Mouse (Mus musculus) bone marrow macrophage, adult 2 months (primary cell): ENCODE measurements around the gene Cct5. TPM values are rescaled to one million over a fixed set of nuclear protein-coding genes. Genes with fewer than 3 reads are reported as not detected.

Source experiments
- H3K27ac ChIP-seq: 2 replicates; pipeline ENCODE4 v1.5.1; 2012; ENCODE audit warnings: low read depth, low read length; ENCODE audit not compliant: insufficient read depth
- H3K4me1 ChIP-seq: 2 replicates; pipeline ENCODE4 v1.6.1; 2012; ENCODE audit warnings: low read length; ENCODE audit not compliant: control insufficient read depth, insufficient read depth
- H3K4me3 ChIP-seq: 2 replicates; pipeline ENCODE4 v1.5.1; 2012; ENCODE audit warnings: mild to moderate bottlenecking, low read length, moderate library complexity; ENCODE audit not compliant: insufficient read depth
- CTCF ChIP-seq: IDR thresholded peaks from 2 replicates; pipeline ENCODE4 v1.5.1; 2012; ENCODE audit warnings: low read depth, mild to moderate bottlenecking, low read length, moderate library complexity
- POLR2A ChIP-seq: IDR thresholded peaks from 2 replicates; pipeline ENCODE4 v1.6.1; 2012; ENCODE audit warnings: mild to moderate bottlenecking, low read depth, low read length, borderline replicate concordance
- polyA plus RNA-seq: library from polyadenylated mRNA; stranded (reverse); fragments of >200 nt; gene quantifications from 2 replicates; pipeline ENCODE4 v1.2.4, GENCODE M21; 2012; ENCODE audit not compliant: missing spikeins, insufficient read depth, insufficient read length

Cct5 gene
- polyA plus RNA-seq, 1 experiment: 148 TPM

GRCm38 (mm10) chr15:31602426-31602825 lies 822 bp upstream of the Cct5 start:
- Histone ChIP-seq H3K4me3 (peak overlapping the region; percentile 71), H3K27ac (peak overlapping the region; percentile 19), H3K4me1 (peaks cover 22% of the 10 kb centered on the region)
- TF ChIP-seq CTCF: no peak
- TF ChIP-seq POLR2A: no peak

GRCm38 (mm10) chr15:31601279-31601645 lies 342 bp downstream of the Cct5 start:
- peak overlapping the region; percentile 71 for H3K4me3 ChIP-seq
- H3K27ac ChIP-seq: peak overlapping the region; percentile 52
- peaks cover 22% of the 10 kb centered on the region for H3K4me1 ChIP-seq
- TF ChIP-seq CTCF (no peak), POLR2A (no peak)

- TF ChIP-seq CTCF: no peak
- TF ChIP-seq POLR2A: no peak
Observed at GRCm38 (mm10) chr15:31599834-31600233, 1.8 kb downstream of the Cct5 start.

GRCm38 (mm10) chr15:31595651-31596050 lies 6.0 kb downstream of the Cct5 start:
- Histone ChIP-seq H3K27ac (no peak overlapping the region), H3K4me3 (no peak overlapping the region), H3K4me1 (peaks cover 17% of the 10 kb centered on the region)
- TF ChIP-seq CTCF (no peak), POLR2A (no peak)

More at GRCm38 (mm10) chr15:31599834-31600233, 1.8 kb downstream of the Cct5 start:
- H3K27ac ChIP-seq: no peak overlapping the region
- peak overlapping the region; percentile 71 for H3K4me3 ChIP-seq
- peaks cover 22% of the 10 kb centered on the region for H3K4me1 ChIP-seq

- Histone ChIP-seq H3K27ac (no peak overlapping the region), H3K4me3 (no peak overlapping the region), H3K4me1 (peaks cover 9% of the 10 kb centered on the region)
- no peak for TF ChIP-seq CTCF
- TF ChIP-seq POLR2A: no peak
Observed at GRCm38 (mm10) chr15:31594260-31594659, 7.3 kb downstream of the Cct5 start.

GRCm38 (mm10) chr15:31592531-31592930 lies 9.1 kb downstream of the Cct5 start:
- Histone ChIP-seq H3K4me1 (no peaks in the 10 kb centered on the region), H3K4me3 (no peak overlapping the region), H3K27ac (no peak overlapping the region)
- TF ChIP-seq CTCF (no peak), POLR2A (no peak)

GRCm38 (mm10) chr15:31590176-31590575 lies 11.4 kb downstream of the Cct5 start:
- H3K4me3 ChIP-seq: no peak overlapping the region
- TF ChIP-seq POLR2A: no peak
- TF ChIP-seq CTCF: no peak
- no peaks in the 10 kb centered on the region for H3K4me1 ChIP-seq
- no peak overlapping the region for H3K27ac ChIP-seq

GRCm38 (mm10) chr15:31588989-31589640 lies 12.5 kb downstream of the Cct5 start:
- no peak overlapping the region for H3K4me3 ChIP-seq
- TF ChIP-seq CTCF (no peak), POLR2A (no peak)

GRCm38 (mm10) chr15:31587789-31588188 lies 13.8 kb downstream of the Cct5 start:
- no peak for TF ChIP-seq CTCF

More at GRCm38 (mm10) chr15:31588989-31589640, 12.5 kb downstream of the Cct5 start:
- Histone ChIP-seq H3K4me1 (no peaks in the 10 kb centered on the region), H3K27ac (no peak overlapping the region)

GRCm38 (mm10) chr15:31586519-31586918 lies 15.1 kb downstream of the Cct5 start:
- TF ChIP-seq POLR2A: no peak
- peak; percentile 95 for TF ChIP-seq CTCF
- peaks cover 6% of the 10 kb centered on the region; the same call in 1 of the 2 replicates for H3K4me1 ChIP-seq
- H3K4me3 ChIP-seq: no peak overlapping the region
- no peak overlapping the region for H3K27ac ChIP-seq

More at GRCm38 (mm10) chr15:31587789-31588188, 13.8 kb downstream of the Cct5 start:
- Histone ChIP-seq H3K4me3 (no peak overlapping the region), H3K27ac (no peak overlapping the region), H3K4me1 (peaks cover 6% of the 10 kb centered on the region; the same call in 1 of the 2 replicates)
